In the genomic region with DNA sequence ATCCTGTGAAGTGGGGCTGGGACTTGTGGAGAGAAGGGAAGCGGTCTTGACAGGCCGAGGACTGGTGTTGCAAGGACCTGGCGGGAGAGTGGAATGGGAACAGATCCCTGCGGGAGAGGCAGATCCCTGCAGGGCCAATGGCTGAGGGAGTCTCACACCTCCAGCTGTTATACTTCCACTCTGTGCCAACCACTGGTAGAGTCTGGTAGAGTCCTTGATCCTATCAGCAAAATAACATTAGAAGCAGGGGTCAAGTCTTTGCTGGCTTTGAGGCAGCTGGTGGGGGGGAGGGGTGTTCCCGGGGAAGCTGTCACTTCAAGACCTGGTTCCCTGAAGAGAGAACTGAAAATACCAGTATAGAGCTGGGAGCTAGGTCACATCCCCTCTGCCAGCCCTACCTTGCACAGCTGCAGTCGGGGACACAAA, we compare ENCODE assay signal across 16 mouse cellular contexts. TPM values are rescaled to one million over a fixed set of nuclear protein-coding genes. Genes with fewer than 3 reads are reported as not detected.
A peak's percentile ranks its signal among the peaks of the same experiment; 100 is the strongest.
DNase-seq lines count a peak whose midpoint lies in the region; ATAC-seq lines count a peak whose summit lies in the region.
"Had no signal": no experiment of that assay in that cellular context is flagged by ENCODE, and none has a peak within 500 bp of the region (broad histone marks: within the 10 kb centered on the region; RNA-seq: fewer than 3 reads in every experiment).

No protein-coding gene starts in this region.

- H3K9me3 ChIP-seq in midbrain, embryonic 10.5 days (replicated peaks), result no peaks in the 10 kb centered on the region
- no peaks in the 10 kb centered on the region for H3K9me3 ChIP-seq in midbrain, embryonic 15.5 days
- no peaks in the 10 kb centered on the region for H3K9me3 ChIP-seq in stomach, embryonic 14.5 days (ENCODE audit: control insufficient read depth, low read depth, low read length)
- H3K9me3 ChIP-seq: midbrain, embryonic 13.5 days had no signal

- no peak overlapping the region for H3K4me2 ChIP-seq in midbrain, embryonic 15.5 days
- no peak overlapping the region for H3K4me2 ChIP-seq in stomach, embryonic 14.5 days (replicated peaks; ENCODE audit: low read depth, low read length)
- H3K4me2 ChIP-seq: midbrain, embryonic 13.5 days had no signal

- H3K27ac ChIP-seq in midbrain, embryonic 10.5 days (replicated peaks), result 0 out of 2 replicates have a peak overlapping the region, but pooled peaks have one; percentile 20
- H3K27ac ChIP-seq in midbrain, embryonic 15.5 days, result no peak overlapping the region
- peak overlapping the region; percentile 27 for H3K27ac ChIP-seq in stomach, embryonic 14.5 days (ENCODE audit: low read length)
- H3K27ac ChIP-seq: layer of hippocampus, adult 2 months; midbrain, embryonic 13.5 days had no signal

- peaks cover 14% of the 10 kb centered on the region for H3K27me3 ChIP-seq in midbrain, embryonic 10.5 days (ENCODE audit: low read depth, poor library complexity, severe bottlenecking)
- H3K27me3 ChIP-seq in midbrain, embryonic 15.5 days (replicated peaks), result no peaks in the 10 kb centered on the region
- no peaks in the 10 kb centered on the region for H3K27me3 ChIP-seq in stomach, embryonic 14.5 days (ENCODE audit: control insufficient read depth, insufficient read depth, low read length)
- H3K27me3 ChIP-seq: midbrain, embryonic 13.5 days had no signal

- WGBS in midbrain, embryonic 10.5 days, result 66% methylated on average over 6 of the region's 6 CpGs
- WGBS in midbrain, embryonic 15.5 days, result 70% methylated on average over 6 of the region's 6 CpGs
- WGBS in stomach, embryonic 14.5 days, result 30% methylated on average over 6 of the region's 6 CpGs

- no peak overlapping the region for H3K9ac ChIP-seq in midbrain, embryonic 15.5 days
- H3K9ac ChIP-seq in stomach, embryonic 14.5 days (replicated peaks; ENCODE audit: low read depth, low read length), result no peak overlapping the region
- H3K9ac ChIP-seq: midbrain, embryonic 13.5 days had no signal

- no peak overlapping the region for H3K4me3 ChIP-seq in midbrain, embryonic 10.5 days
- no peak overlapping the region for H3K4me3 ChIP-seq in midbrain, embryonic 15.5 days
- no peak overlapping the region for H3K4me3 ChIP-seq in stomach, embryonic 14.5 days (ENCODE audit: low read depth, low read length)
- H3K4me3 ChIP-seq: layer of hippocampus, adult 2 months; midbrain, embryonic 13.5 days had no signal

- peaks cover 14% of the 10 kb centered on the region for H3K4me1 ChIP-seq in midbrain, embryonic 10.5 days
- no peaks in the 10 kb centered on the region for H3K4me1 ChIP-seq in midbrain, embryonic 15.5 days
- H3K4me1 ChIP-seq in stomach, embryonic 14.5 days (ENCODE audit: control insufficient read depth, insufficient read depth, low read length), result peaks cover 15% of the 10 kb centered on the region

- no peak for ATAC-seq in midbrain, embryonic 15.5 days (replicated peaks)
- ATAC-seq in stomach, embryonic 14.5 days (ENCODE audit: insufficient number of reproducible peaks, insufficient read depth, low FRiP score, low read depth), result peak; percentile 44
- no peak for ATAC-seq in megakaryocyte-erythroid progenitor cell, adult 5-6 weeks (replicated peaks; ENCODE audit: low FRiP score, low TSS enrichment, poor library complexity, severe bottlenecking)
- ATAC-seq: forebrain, embryonic 16.5 days; midbrain, embryonic 13.5 days had no signal

- peak; percentile 2 for DNase-seq in embryo, embryonic 10.5 days (ENCODE audit: low spot score)
- no peak for DNase-seq in embryo, embryonic 11 days
- no peak for DNase-seq in midbrain, embryonic 10.5 days (ENCODE audit: low spot score)
- DNase-seq in kidney, adult 9 months, result peak; percentile 22
- no peak for DNase-seq in frontal cortex, postnatal 14 days (ENCODE audit: low spot score in 2 of 2)

- no peaks in the 10 kb centered on the region for H3K36me3 ChIP-seq in midbrain, embryonic 10.5 days
- H3K36me3 ChIP-seq in midbrain, embryonic 15.5 days (replicated peaks), result no peaks in the 10 kb centered on the region
- H3K36me3 ChIP-seq in stomach, embryonic 14.5 days (ENCODE audit: control insufficient read depth, insufficient read depth, low read length), result no peaks in the 10 kb centered on the region
- H3K36me3 ChIP-seq: midbrain, embryonic 13.5 days had no signal

RNA-seq across cellular contexts. Expression of a gene that starts 25.5 kb away (rescaled TPM):
- 0.36 and 0.39 TPM in 2 replicates for polyA plus RNA-seq in midbrain, embryonic 10.5 days (2016; fragmentation: Nextera tagmentation; extraction: Ambion mirVana)
- polyA plus RNA-seq in midbrain, embryonic 15.5 days (2015; fragmentation: Nextera tagmentation; extraction: Ambion mirVana), result 0.30 and 0.50 TPM in 2 replicates
- polyA plus RNA-seq in stomach, embryonic 14.5 days (2014; fragmentation: Nextera tagmentation; extraction: Ambion mirVana), result 7.7 and 9.5 TPM in 2 replicates
- 0.30 TPM in 1 of 2 replicates, not detected in the other for total RNA-seq in megakaryocyte-erythroid progenitor cell, adult 5-6 weeks (2014; fragmentation: Nextera tagmentation)
- total RNA-seq in megakaryocyte-erythroid progenitor cell, adult 5-6 weeks (2017), result 0.94 TPM in 1 of 2 replicates, not detected in the other

RNA-seq across cellular contexts. Expression of a gene that starts 30.0 kb away (rescaled TPM):
- polyA plus RNA-seq in midbrain, embryonic 10.5 days (2016; fragmentation: Nextera tagmentation; extraction: Ambion mirVana), result not detected in 2 replicates
- polyA plus RNA-seq in midbrain, embryonic 15.5 days (2015; fragmentation: Nextera tagmentation; extraction: Ambion mirVana), result not detected in 2 replicates
- not detected in 2 replicates for polyA plus RNA-seq in stomach, embryonic 14.5 days (2014; fragmentation: Nextera tagmentation; extraction: Ambion mirVana)
- total RNA-seq in megakaryocyte-erythroid progenitor cell, adult 5-6 weeks (2014; fragmentation: Nextera tagmentation), result not detected in 2 replicates
- not detected in 2 replicates for total RNA-seq in megakaryocyte-erythroid progenitor cell, adult 5-6 weeks (2017)
- total RNA-seq: common myeloid progenitor, adult 5-6 weeks; heart, postnatal 14 days; layer of hippocampus, adult 2 months; neutrophil, adult 5-6 weeks had no signal
- polyA plus RNA-seq: brain, embryonic 14.5 days; forebrain, embryonic 16.5 days; limb, embryonic 14.5 days; midbrain, embryonic 13.5 days had no signal

RNA-seq across cellular contexts. Expression of a gene that starts 42.0 kb away (rescaled TPM):
- polyA plus RNA-seq in midbrain, embryonic 10.5 days (2016; fragmentation: Nextera tagmentation; extraction: Ambion mirVana), result 43.1 and 50.8 TPM in 2 replicates
- 66.7 and 67.7 TPM in 2 replicates for polyA plus RNA-seq in midbrain, embryonic 15.5 days (2015; fragmentation: Nextera tagmentation; extraction: Ambion mirVana)
- 28.3 and 30.4 TPM in 2 replicates for polyA plus RNA-seq in stomach, embryonic 14.5 days (2014; fragmentation: Nextera tagmentation; extraction: Ambion mirVana)
- 13.2 and 19.5 TPM in 2 replicates for total RNA-seq in megakaryocyte-erythroid progenitor cell, adult 5-6 weeks (2014; fragmentation: Nextera tagmentation)
- total RNA-seq in megakaryocyte-erythroid progenitor cell, adult 5-6 weeks (2017), result 8.5 and 11.4 TPM in 2 replicates

Comparison
In these comparisons a context has a peak if more than half of its experiments do, and no peak if none do; other contexts are left out.
1. DNase-seq: peak in embryo, embryonic 10.5 days (single experiment) and kidney, adult 9 months (single experiment); none in embryo, embryonic 11 days (single experiment), midbrain, embryonic 10.5 days (single experiment) and frontal cortex, postnatal 14 days (0 of 2).